Mouse (Mus musculus) forelimb bud, embryonic 11.5 days (tissue): ENCODE results near the gene Tmem234.
"Not testable (repeated sequence)": the region's sequence is repeated elsewhere in the genome, so short reads cannot be mapped to it uniquely, and the experiment has no call there.

ENCODE experiments used
- DNase-seq: peaks from one replicate; pipeline ENCODE4 v3.0.0-alpha.2; 2012; ENCODE audit warnings: low read depth, low spot score

Gene Tmem234

GRCm38 (mm10) chr4:129600233-129601158 is at the start of gene Tmem234, which contains the start of gene Eif3i:
Tmem234 (plus strand) TSS chr4:129600668.
Eif3i (minus strand) TSS chr4:129600648.
- peak; percentile 81 for DNase-seq

- not testable (repeated sequence) for DNase-seq
Measured at GRCm38 (mm10) chr4:129554512-129554911, 46.0 kb upstream of the Tmem234 start.

- DNase-seq, result peak; percentile 68
Measured at GRCm38 (mm10) chr4:129555421-129555861, 45.0 kb upstream of the Tmem234 start.

GRCm38 (mm10) chr4:129555862-129556531 is 44.5 kb upstream of the Tmem234 start:
- no peak for DNase-seq

GRCm38 (mm10) chr4:129556532-129557223 is 43.8 kb upstream of the Tmem234 start:
- peak; percentile 90 for DNase-seq

GRCm38 (mm10) chr4:129557256-129557808 is 43.1 kb upstream of the Tmem234 start:
- no peak for DNase-seq

- DNase-seq, result no peak
Measured at GRCm38 (mm10) chr4:129558321-129558955, 42.0 kb upstream of the Tmem234 start.

- no peak for DNase-seq
Measured at GRCm38 (mm10) chr4:129561184-129561583, 39.3 kb upstream of the Tmem234 start.

GRCm38 (mm10) chr4:129563718-129564117 is 36.8 kb upstream of the Tmem234 start:
- DNase-seq, result peak; percentile 80

GRCm38 (mm10) chr4:129565139-129565538 is 35.3 kb upstream of the Tmem234 start:
- DNase-seq, result no peak

- no peak for DNase-seq
Measured at GRCm38 (mm10) chr4:129568366-129568765, 32.1 kb upstream of the Tmem234 start.

- no peak for DNase-seq
Measured at GRCm38 (mm10) chr4:129570028-129570427, 30.4 kb upstream of the Tmem234 start.

GRCm38 (mm10) chr4:129571551-129572084 is 28.9 kb upstream of the Tmem234 start:
- no peak for DNase-seq

GRCm38 (mm10) chr4:129572236-129573092 is 28.0 kb upstream of the Tmem234 start:
- no peak for DNase-seq

- no peak for DNase-seq
Measured at GRCm38 (mm10) chr4:129573093-129573370, 27.4 kb upstream of the Tmem234 start.

- no peak for DNase-seq
Measured at GRCm38 (mm10) chr4:129573430-129573829, 27.0 kb upstream of the Tmem234 start, which contains the start of gene Lck. Lck (minus strand) TSS chr4:129573641.

- no peak for DNase-seq
Measured at GRCm38 (mm10) chr4:129575171-129575844, 25.2 kb upstream of the Tmem234 start.

- DNase-seq, result peak; percentile 43
Measured at GRCm38 (mm10) chr4:129576863-129577491, 23.5 kb upstream of the Tmem234 start.

- no peak for DNase-seq
Measured at GRCm38 (mm10) chr4:129577688-129578087, 22.8 kb upstream of the Tmem234 start.
